10 mouse cellular contexts compared by ENCODE assay signal in the genomic region with DNA sequence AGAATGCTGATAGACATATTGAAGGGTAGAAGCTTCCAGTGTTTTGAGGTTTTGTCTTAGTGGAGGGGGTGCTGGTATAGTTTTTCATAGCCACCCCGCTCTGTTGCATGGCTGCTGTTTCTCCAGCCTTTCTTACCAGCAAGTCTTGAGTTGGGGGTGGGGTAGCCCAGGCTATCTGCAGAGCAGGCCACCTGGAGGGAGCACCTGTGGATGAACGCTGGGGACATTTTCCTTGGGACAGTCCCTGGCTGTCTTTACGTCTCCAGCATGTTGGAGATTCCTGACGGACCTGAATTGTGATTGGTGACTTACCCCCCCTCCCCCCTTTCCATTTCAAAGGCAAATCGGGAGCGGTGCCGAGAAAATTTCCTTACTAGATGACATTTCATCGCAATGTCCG. TPM values are rescaled to one million over a fixed set of nuclear protein-coding genes. Genes with fewer than 3 reads are reported as not detected.
DNase-seq lines count a peak whose midpoint lies in the region; ATAC-seq and TF ChIP-seq lines count a peak whose summit lies in the region.
"Had no signal": no experiment of that assay in that cellular context is flagged by ENCODE, and none has a peak within 500 bp of the region (broad histone marks: within the 10 kb centered on the region; RNA-seq: fewer than 3 reads in every experiment).

No protein-coding gene starts in this region.

- H3K4me2 ChIP-seq in forebrain, embryonic 11.5 days (ENCODE audit: low read depth, low read length, severe bottlenecking): no peak overlapping the region
- H3K4me2 ChIP-seq in lung, embryonic 14.5 days: no peak overlapping the region
- H3K4me2 ChIP-seq in embryonic facial prominence, embryonic 15.5 days (replicated peaks): no peak overlapping the region
- H3K4me2 ChIP-seq in midbrain, embryonic 15.5 days: no peak overlapping the region
- H3K4me2 ChIP-seq: limb, embryonic 12.5 days had no signal

- no peaks in the 10 kb centered on the region for H3K27me3 ChIP-seq in forebrain, embryonic 10.5 days (ENCODE audit: poor library complexity, severe bottlenecking)
- H3K27me3 ChIP-seq in forebrain, embryonic 11.5 days (ENCODE audit: control insufficient read depth, insufficient read depth, low read length): no peaks in the 10 kb centered on the region
- H3K27me3 ChIP-seq in lung, embryonic 14.5 days (ENCODE audit: insufficient read depth, low read length): no peaks in the 10 kb centered on the region
- no peaks in the 10 kb centered on the region for H3K27me3 ChIP-seq in embryonic facial prominence, embryonic 15.5 days
- H3K27me3 ChIP-seq in midbrain, embryonic 15.5 days (replicated peaks): no peaks in the 10 kb centered on the region
- H3K27me3 ChIP-seq: limb, embryonic 12.5 days had no signal

- H3K4me1 ChIP-seq in forebrain, embryonic 10.5 days: peaks cover 49% of the 10 kb centered on the region
- 0 out of 2 replicates have a peak, but pooled peaks cover 4% of the 10 kb centered on the region for H3K4me1 ChIP-seq in forebrain, embryonic 11.5 days (replicated peaks; ENCODE audit: control insufficient read depth, insufficient read depth, low read length)
- H3K4me1 ChIP-seq in lung, embryonic 14.5 days (ENCODE audit: insufficient read depth): peaks cover 10% of the 10 kb centered on the region; the same call in 1 of the 2 replicates
- peaks cover 73% of the 10 kb centered on the region for H3K4me1 ChIP-seq in embryonic facial prominence, embryonic 15.5 days
- peaks cover 55% of the 10 kb centered on the region for H3K4me1 ChIP-seq in midbrain, embryonic 15.5 days

- no peak overlapping the region for H3K9ac ChIP-seq in forebrain, embryonic 11.5 days (ENCODE audit: low read length)
- no peak overlapping the region for H3K9ac ChIP-seq in lung, embryonic 14.5 days
- H3K9ac ChIP-seq in embryonic facial prominence, embryonic 15.5 days: no peak overlapping the region; the same call in 1 of the 2 replicates
- H3K9ac ChIP-seq in midbrain, embryonic 15.5 days: no peak overlapping the region
- H3K9ac ChIP-seq: limb, embryonic 12.5 days had no signal

- no peak for ATAC-seq in forebrain, embryonic 11.5 days (replicated peaks; ENCODE audit: low FRiP score)
- no peak for ATAC-seq in lung, embryonic 14.5 days (ENCODE audit: insufficient read depth)
- no peak for ATAC-seq in embryonic facial prominence, embryonic 15.5 days (ENCODE audit: insufficient number of reproducible peaks, low FRiP score, low TSS enrichment, low read depth)
- ATAC-seq in midbrain, embryonic 15.5 days (replicated peaks): no peak
- ATAC-seq: activated CD4-positive, CD25-positive, alpha-beta regulatory T cell, adult 4 months had no signal

- peaks cover 71% of the 10 kb centered on the region for H3K36me3 ChIP-seq in forebrain, embryonic 10.5 days (replicated peaks)
- H3K36me3 ChIP-seq in forebrain, embryonic 11.5 days (ENCODE audit: control insufficient read depth, insufficient read depth, low read length): peaks cover 4% of the 10 kb centered on the region; the same call in 1 of the 2 replicates
- H3K36me3 ChIP-seq in lung, embryonic 14.5 days (ENCODE audit: insufficient read depth): peaks cover 51% of the 10 kb centered on the region
- peaks cover 39% of the 10 kb centered on the region for H3K36me3 ChIP-seq in embryonic facial prominence, embryonic 15.5 days
- H3K36me3 ChIP-seq in midbrain, embryonic 15.5 days (replicated peaks): peaks cover 16% of the 10 kb centered on the region

- no peak overlapping the region for H3K4me3 ChIP-seq in forebrain, embryonic 10.5 days
- H3K4me3 ChIP-seq in forebrain, embryonic 11.5 days (ENCODE audit: low read depth, low read length): no peak overlapping the region
- H3K4me3 ChIP-seq in lung, embryonic 14.5 days (ENCODE audit: low read depth, low read length): no peak overlapping the region
- H3K4me3 ChIP-seq in embryonic facial prominence, embryonic 15.5 days (replicated peaks): no peak overlapping the region
- H3K4me3 ChIP-seq in midbrain, embryonic 15.5 days: no peak overlapping the region
- H3K4me3 ChIP-seq: limb, embryonic 12.5 days had no signal

- DNase-seq in forebrain, embryonic 10.5 days (ENCODE audit: extremely low spot score, low spot score): no peak
- DNase-seq in forebrain, embryonic 11.5 days (ENCODE audit: low spot score): no peak
- no peak for DNase-seq in lung, embryonic 14.5 days
- DNase-seq in lung, postnatal 25 days (ENCODE audit: low spot score): no peak
- DNase-seq in adrenal gland, adult 18-20 months (ENCODE audit: low spot score in 2 of 2): no peak
- no peak for DNase-seq in cerebellum, adult 8-10 months

- TF ChIP-seq CTCF in lung, embryonic 14.5 days (IDR thresholded peaks at IDR 0.05; ENCODE audit: low read depth): no peak

- WGBS in forebrain, embryonic 10.5 days: 85% methylated on average over 9 of the region's 9 CpGs
- WGBS in forebrain, embryonic 11.5 days: 76% methylated on average over 9 of the region's 9 CpGs
- 66% methylated on average over 9 of the region's 9 CpGs for WGBS in lung, embryonic 14.5 days
- 76% methylated on average over 9 of the region's 9 CpGs for WGBS in embryonic facial prominence, embryonic 15.5 days
- WGBS in midbrain, embryonic 15.5 days: 70% methylated on average over 9 of the region's 9 CpGs

- 0 out of 2 replicates have a peak overlapping the region, but pooled peaks have one; percentile 12 for H3K27ac ChIP-seq in forebrain, embryonic 10.5 days
- H3K27ac ChIP-seq in forebrain, embryonic 11.5 days (ENCODE audit: low read depth, low read length): no peak overlapping the region; the same call in 1 of the 2 replicates
- H3K27ac ChIP-seq in lung, embryonic 14.5 days (ENCODE audit: low read depth): peak overlapping the region; percentile 67
- H3K27ac ChIP-seq in embryonic facial prominence, embryonic 15.5 days (replicated peaks): peak overlapping the region; percentile 63; the same call in 1 of the 2 replicates
- H3K27ac ChIP-seq in midbrain, embryonic 15.5 days: 0 out of 2 replicates have a peak overlapping the region, but pooled peaks have one; percentile 43

- no peaks in the 10 kb centered on the region for H3K9me3 ChIP-seq in forebrain, embryonic 10.5 days
- no peaks in the 10 kb centered on the region for H3K9me3 ChIP-seq in forebrain, embryonic 11.5 days (ENCODE audit: control insufficient read depth, low read length)
- no peaks in the 10 kb centered on the region for H3K9me3 ChIP-seq in lung, embryonic 14.5 days (ENCODE audit: low read depth, low read length)
- H3K9me3 ChIP-seq in embryonic facial prominence, embryonic 15.5 days (replicated peaks): no peaks in the 10 kb centered on the region
- no peaks in the 10 kb centered on the region for H3K9me3 ChIP-seq in midbrain, embryonic 15.5 days
- H3K9me3 ChIP-seq: limb, embryonic 12.5 days had no signal

RNA-seq across cellular contexts. Expression of gene Prrc2b, which starts 31.2 kb away (rescaled TPM):
- 48.2 and 50.1 TPM in 2 replicates for polyA plus RNA-seq in forebrain, embryonic 10.5 days (2016; fragmentation: Nextera tagmentation; extraction: Ambion mirVana)
- 98.0 and 102 TPM in 2 replicates for polyA plus RNA-seq in forebrain, embryonic 11.5 days (2014; fragmentation: Nextera tagmentation; extraction: Ambion mirVana)
- 69.0 and 76.8 TPM in 2 replicates for polyA plus RNA-seq in lung, embryonic 14.5 days (2014; fragmentation: Nextera tagmentation; extraction: Ambion mirVana)
- polyA plus RNA-seq in embryonic facial prominence, embryonic 15.5 days (2015; fragmentation: Nextera tagmentation; extraction: Ambion mirVana): 54.0 and 56.2 TPM in 2 replicates
- 85.4 and 92.2 TPM in 2 replicates for polyA plus RNA-seq in midbrain, embryonic 15.5 days (2015; fragmentation: Nextera tagmentation; extraction: Ambion mirVana)
- total RNA-seq in adrenal gland, adult 18-20 months (2021): 100 to 1,000 TPM in 1 of 2 experiments, 10 to 100 TPM in 1; 94.4 to 102 TPM

RNA-seq across cellular contexts. Expression of gene Pomt1, which starts 54.3 kb away (rescaled TPM):
- polyA plus RNA-seq in forebrain, embryonic 10.5 days (2016; fragmentation: Nextera tagmentation; extraction: Ambion mirVana): 26.6 and 29.7 TPM in 2 replicates
- polyA plus RNA-seq in forebrain, embryonic 11.5 days (2014; fragmentation: Nextera tagmentation; extraction: Ambion mirVana): 26.3 and 33.3 TPM in 2 replicates
- polyA plus RNA-seq in lung, embryonic 14.5 days (2014; fragmentation: Nextera tagmentation; extraction: Ambion mirVana): 19.4 and 21.6 TPM in 2 replicates
- polyA plus RNA-seq in embryonic facial prominence, embryonic 15.5 days (2015; fragmentation: Nextera tagmentation; extraction: Ambion mirVana): 25.1 and 26.3 TPM in 2 replicates
- polyA plus RNA-seq in midbrain, embryonic 15.5 days (2015; fragmentation: Nextera tagmentation; extraction: Ambion mirVana): 32.8 and 37.7 TPM in 2 replicates
- 10 to 100 TPM; 33.5 to 38.7 TPM for total RNA-seq in adrenal gland, adult 18-20 months (2021)
